Mouse (Mus musculus) lung, postnatal 0 days (tissue): ENCODE measurements at regions not wholly inside any gene's neighbourhood (a gene's known extent, or its start where the extent isn't known, plus 50 kb on each side); places are given as distances from the start of the nearest gene placed in this dataset.

Experiments used
- ATAC-seq: fragments of 200-750 bp; cut with Nextera tagmentation; 2 replicates; pipeline ENCODE4 v1.8.0; 2017; ENCODE audit warnings: moderate library complexity
- DNase-seq: peaks from one replicate; pipeline ENCODE4 v3.0.0-alpha.2; 2016; ENCODE audit warnings: low spot score
- H3K27ac ChIP-seq: fragments of 300-500 bp; sonication (generic); 2 replicates; pipeline ENCODE4 v1.5.1; 2014; ENCODE audit warnings: antibody characterized with exemption, mild to moderate bottlenecking, low read length, mixed read lengths
- H3K27me3 ChIP-seq: fragments of 300-500 bp; sonication (generic); replicated peaks from 2 replicates; pipeline ENCODE4 v1.6.1; 2014; ENCODE audit warnings: low read length, mixed read lengths; ENCODE audit not compliant: insufficient read depth
- H3K36me3 ChIP-seq: fragments of 300-500 bp; sonication (generic); 2 replicates; pipeline ENCODE4 v1.6.1; 2014; ENCODE audit warnings: low read length, mixed read lengths; ENCODE audit not compliant: insufficient read depth
- H3K4me1 ChIP-seq: fragments of 300-500 bp; sonication (generic); 2 replicates; pipeline ENCODE4 v1.6.1; 2014; ENCODE audit warnings: antibody characterized with exemption, low read depth, low read length, mixed read lengths; ENCODE audit not compliant: insufficient read depth
- H3K4me2 ChIP-seq: fragments of 300-500 bp; sonication (generic); replicated peaks from 2 replicates; pipeline ENCODE4 v1.6.1; 2014; ENCODE audit warnings: low read depth, mild to moderate bottlenecking, low read length, moderate library complexity, mixed read lengths
- H3K4me3 ChIP-seq: fragments of 300-500 bp; sonication (generic); 2 replicates; pipeline ENCODE4 v1.5.1; 2014; ENCODE audit warnings: low read depth, low read length
- H3K9ac ChIP-seq: fragments of 300-500 bp; sonication (generic); replicated peaks from 2 replicates; pipeline ENCODE4 v1.6.1; 2014; ENCODE audit warnings: low read depth, mild to moderate bottlenecking
- H3K9me3 ChIP-seq: fragments of 300-500 bp; sonication (generic); 2 replicates; pipeline ENCODE4 v1.6.1; 2016; ENCODE audit warnings: low read length, mixed read lengths
- CTCF ChIP-seq: IDR thresholded peaks from 2 replicates; pipeline ENCODE4 v1.5.1; 2016; ENCODE audit warnings: antibody characterized with exemption, mild to moderate bottlenecking
- EP300 ChIP-seq: IDR thresholded peaks from 2 replicates; pipeline ENCODE4 v1.6.1; 2016; ENCODE audit warnings: antibody characterized with exemption, mild to moderate bottlenecking, control low read depth
- WGBS: fragments of 180-500 bp; shearing (Covaris S2); extraction: QIAGEN DNeasy Blood & Tissue Kit; methylation state at CpG from one replicate; pipeline ENCODE4 v1.1.7; 2014; 5-methylcytosine and 5-hydroxymethylcytosine counted together

DNA sequence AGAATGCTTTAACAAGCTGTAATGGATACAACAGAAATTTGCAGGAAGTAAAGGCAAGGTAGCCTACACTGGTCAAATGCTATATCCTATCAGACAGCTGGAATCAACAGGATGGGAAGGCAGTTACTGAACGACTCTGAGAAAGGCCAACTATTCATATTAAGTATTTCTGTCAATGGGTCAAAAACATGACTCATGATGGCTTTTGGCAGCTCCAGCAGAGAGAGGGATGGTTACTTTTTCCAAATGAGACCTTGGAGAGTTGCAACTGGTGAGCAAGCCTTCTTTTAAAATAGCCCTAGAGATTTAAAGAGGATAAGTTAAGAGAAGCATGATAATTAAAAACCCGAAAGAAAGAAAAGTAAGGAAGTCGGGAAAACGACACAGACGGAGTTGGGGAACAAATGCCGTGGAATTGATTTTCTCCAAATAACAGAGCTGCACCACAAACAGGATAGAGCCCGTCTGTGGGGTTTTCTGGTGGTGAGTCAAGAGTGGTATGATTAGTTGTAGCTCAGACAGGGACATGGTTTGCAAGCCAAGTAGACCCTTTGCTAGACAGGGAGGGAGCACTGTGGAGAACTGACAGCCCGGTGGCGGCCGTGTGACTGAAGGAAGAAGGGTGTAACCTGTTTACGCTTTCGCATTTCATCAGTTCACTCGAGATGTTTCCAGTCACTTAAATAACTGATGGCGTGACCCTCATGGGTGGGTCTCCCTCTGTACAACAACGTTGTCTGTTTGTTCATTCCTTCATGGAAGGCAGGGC lies 3638.1 kb upstream of the Gm7489 start:
- 76% methylated on average over 15 of the region's 15 CpGs for WGBS
- DNase-seq (no peak), ATAC-seq (no peak)
- Histone ChIP-seq H3K4me2 (no peak overlapping the region), H3K27me3 (no peaks in the 10 kb centered on the region), H3K27ac (no peak overlapping the region), H3K4me1 (no peaks in the 10 kb centered on the region), H3K9ac (no peak overlapping the region), H3K36me3 (no peaks in the 10 kb centered on the region), H3K9me3 (no peaks in the 10 kb centered on the region), H3K4me3 (no peak overlapping the region)
- TF ChIP-seq CTCF (no peak), EP300 (no peak)

DNA sequence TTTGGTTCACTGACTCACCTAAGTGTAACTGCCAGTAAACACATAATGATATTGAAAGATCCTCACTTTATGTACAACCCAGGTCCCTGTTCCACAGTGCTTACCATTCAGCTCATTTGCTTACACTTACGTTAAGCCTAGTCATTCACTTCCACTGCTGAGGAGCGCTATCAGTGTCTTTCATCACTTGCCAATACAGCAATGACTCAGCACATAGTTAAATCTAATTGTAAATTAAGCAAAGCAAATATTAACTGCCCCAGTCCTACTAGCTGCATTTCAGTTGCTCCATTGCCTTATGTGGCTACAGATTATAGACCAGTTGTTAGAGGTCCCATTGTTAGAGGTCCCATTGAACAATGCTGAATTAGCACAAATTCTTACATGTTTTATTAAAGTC lies 3624.6 kb upstream of the Gm7489 start:
- Histone ChIP-seq H3K4me2 (no peak overlapping the region), H3K4me3 (no peak overlapping the region), H3K9ac (no peak overlapping the region), H3K36me3 (no peaks in the 10 kb centered on the region), H3K27ac (no peak overlapping the region), H3K4me1 (no peaks in the 10 kb centered on the region), H3K27me3 (no peaks in the 10 kb centered on the region), H3K9me3 (no peaks in the 10 kb centered on the region)
- TF ChIP-seq EP300 (no peak), CTCF (no peak)
- no peak for ATAC-seq
- DNase-seq, result no peak
- 72% methylated on average over 2 of the region's 2 CpGs for WGBS

DNA sequence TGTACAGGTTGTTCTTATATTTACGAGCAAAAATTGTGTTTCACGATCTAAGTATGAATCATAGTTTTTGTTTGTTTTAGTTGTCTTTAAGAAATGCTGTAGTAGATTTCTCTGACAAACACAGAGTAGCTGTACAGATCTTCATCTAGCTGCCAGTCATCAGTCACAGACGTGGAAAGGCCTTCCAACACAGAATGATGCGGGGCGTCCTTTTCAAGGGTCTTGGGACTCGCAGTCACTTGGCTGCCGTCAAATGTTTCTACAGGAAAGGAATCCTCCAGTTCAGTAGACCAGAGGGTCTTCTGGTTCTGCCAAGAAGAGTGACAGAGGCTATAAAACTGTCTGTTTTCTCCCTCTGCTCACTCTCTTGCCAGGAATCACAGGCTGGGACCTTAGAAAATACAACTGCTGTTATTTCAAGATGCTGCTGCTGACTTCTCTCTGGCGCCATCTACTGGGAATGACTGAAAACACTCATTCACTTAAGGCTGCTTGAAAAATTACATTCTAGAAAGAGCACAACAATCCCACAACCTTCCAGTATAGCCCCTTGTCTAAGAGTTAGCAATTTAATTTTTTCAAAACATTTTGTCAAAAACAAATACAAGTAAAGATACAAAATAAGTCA lies 3623.3 kb upstream of the Gm7489 start:
- Histone ChIP-seq H3K36me3 (no peaks in the 10 kb centered on the region), H3K4me2 (no peak overlapping the region), H3K9ac (no peak overlapping the region), H3K27me3 (no peaks in the 10 kb centered on the region), H3K4me3 (no peak overlapping the region), H3K4me1 (no peaks in the 10 kb centered on the region), H3K9me3 (no peaks in the 10 kb centered on the region), H3K27ac (no peak overlapping the region)
- WGBS, result 54% methylated on average over 8 of the region's 8 CpGs
- DNase-seq (peak; percentile 75), ATAC-seq (no peak; the same call in 1 of the 2 replicates)
- peak; percentile 83 for TF ChIP-seq CTCF
- TF ChIP-seq EP300, result no peak

DNA sequence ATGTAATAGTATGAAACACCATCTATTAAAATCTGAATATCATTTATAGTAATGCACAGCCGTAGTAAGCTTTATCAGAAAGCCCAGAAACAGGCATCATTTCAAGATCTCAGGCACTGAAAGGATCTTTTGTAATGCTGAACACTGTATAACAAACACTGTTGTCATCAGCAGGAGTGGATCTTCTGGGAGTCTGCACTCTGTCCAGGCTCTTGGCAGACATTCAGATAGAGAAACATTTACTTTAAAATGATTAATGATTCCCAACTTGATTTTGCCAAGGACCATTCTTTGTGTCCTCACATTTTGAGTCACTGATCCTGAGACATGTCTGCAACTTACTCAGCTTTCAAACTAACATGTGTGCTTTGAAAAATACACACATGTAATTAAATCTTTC lies 3617.2 kb upstream of the Gm7489 start:
- 32% methylated on average over 1 of the region's 1 CpGs for WGBS
- H3K9me3 ChIP-seq, result no peaks in the 10 kb centered on the region

DNA sequence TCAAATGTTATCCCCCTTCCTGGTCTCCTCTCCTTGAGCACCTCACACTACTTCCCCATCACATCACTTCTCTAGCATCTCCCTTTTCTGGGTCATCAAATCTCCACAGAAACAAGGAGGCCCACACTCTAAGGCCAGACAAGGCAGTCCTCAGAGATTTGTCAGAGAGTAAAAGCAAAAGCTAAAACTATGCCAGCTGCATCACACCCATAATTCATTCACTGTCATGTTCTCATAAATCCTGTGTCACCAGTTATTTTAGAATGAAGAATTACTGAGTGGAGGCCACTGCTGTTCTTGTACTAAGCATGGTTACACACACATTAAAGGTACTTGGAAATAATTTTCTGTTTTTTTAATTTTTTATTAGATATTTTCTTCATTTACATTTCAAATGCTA lies 3613.1 kb upstream of the Gm7489 start:
- Histone ChIP-seq H3K9ac (no peak overlapping the region), H3K4me1 (no peaks in the 10 kb centered on the region), H3K9me3 (no peaks in the 10 kb centered on the region), H3K27me3 (no peaks in the 10 kb centered on the region), H3K27ac (no peak overlapping the region), H3K4me2 (no peak overlapping the region), H3K4me3 (no peak overlapping the region), H3K36me3 (no peaks in the 10 kb centered on the region)
- TF ChIP-seq EP300 (no peak), CTCF (no peak)
- no peak for DNase-seq
- no peak for ATAC-seq

More for the DNA sequence above, 3617.2 kb upstream of the Gm7489 start:
- H3K27ac ChIP-seq, result no peak overlapping the region
- TF ChIP-seq EP300 (no peak), CTCF (no peak)
- H3K4me3 ChIP-seq, result no peak overlapping the region
- H3K27me3 ChIP-seq, result no peaks in the 10 kb centered on the region
- no peaks in the 10 kb centered on the region for H3K36me3 ChIP-seq
- DNase-seq (no peak), ATAC-seq (no peak)
- no peak overlapping the region for H3K9ac ChIP-seq
- no peak overlapping the region for H3K4me2 ChIP-seq
- no peaks in the 10 kb centered on the region for H3K4me1 ChIP-seq

DNA sequence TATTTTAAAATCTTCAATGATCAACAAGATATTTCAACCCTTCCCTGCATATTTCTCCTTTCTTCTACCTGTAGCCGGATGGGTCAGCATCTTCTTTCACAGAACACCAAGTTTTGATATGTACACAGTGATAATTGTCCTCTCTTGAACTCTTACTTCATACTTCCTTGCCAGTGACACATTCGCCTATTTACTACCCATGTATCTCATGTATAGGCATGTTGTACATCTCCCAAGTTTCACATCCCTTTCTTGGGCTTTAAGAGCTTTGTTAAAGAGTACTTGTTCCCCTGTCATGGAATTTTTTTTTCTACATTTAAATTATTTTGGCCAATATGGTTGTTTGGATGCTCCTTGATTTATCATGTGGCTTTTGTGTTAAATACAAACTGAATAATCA lies 3602.1 kb upstream of the Gm7489 start:
- no peak overlapping the region for H3K27ac ChIP-seq
- ATAC-seq, result no peak
- 0 out of 2 replicates have a peak, but pooled peaks cover 2% of the 10 kb centered on the region for H3K4me1 ChIP-seq
- 80% methylated on average over 2 of the region's 2 CpGs for WGBS
- no peak overlapping the region for H3K9ac ChIP-seq
- no peaks in the 10 kb centered on the region for H3K27me3 ChIP-seq
- no peak for TF ChIP-seq EP300
- TF ChIP-seq CTCF, result no peak
- no peak overlapping the region for H3K4me2 ChIP-seq
- no peak overlapping the region for H3K4me3 ChIP-seq
- H3K9me3 ChIP-seq, result no peaks in the 10 kb centered on the region
- DNase-seq, result no peak
- no peaks in the 10 kb centered on the region for H3K36me3 ChIP-seq
